Mouse (Mus musculus): ENCODE results near the gene Snip1. TPM values are rescaled to one million over a fixed set of nuclear protein-coding genes. Genes with fewer than 3 reads are reported as not detected.

Gene Snip1
- polyA plus RNA-seq, 1 experiment from 2014 or later: 32.9 TPM

GRCm38 (mm10) chr4:125063829-125064228 lies 2.6 kb upstream of the Snip1 start:
- Histone ChIP-seq H3K9ac (no peak overlapping the region), H3K4me3 (no peak overlapping the region), H3K4me2 (no peak overlapping the region), H3K4me1 (peaks cover 17% of the 10 kb centered on the region), H3K27me3 (no peaks in the 10 kb centered on the region), H3K9me3 (no peaks in the 10 kb centered on the region), H3K27ac (no peak overlapping the region), H3K36me3 (peaks cover 4% of the 10 kb centered on the region; the same call in 1 of the 2 replicates)
- WGBS: 61% methylated on average over 8 of the region's 8 CpGs
- ATAC-seq (ENCODE audit: borderline replicate concordance, extremely low read depth, low FRiP score, low TSS enrichment): no peak

GRCm38 (mm10) chr4:125065517-125066307 lies 760 bp upstream of the Snip1 start, which contains the start of gene Dnali1:
Gene Dnali1 (minus strand): TSS chr4:125065703.
- Histone ChIP-seq H3K36me3 (peaks cover 21% of the 10 kb centered on the region), H3K4me1 (peaks cover 15% of the 10 kb centered on the region), H3K4me2 (peak within 1 kb of the TSS; percentile 82), H3K27ac (peak within 1 kb of the TSS; percentile 57), H3K4me3 (peak within 1 kb of the TSS; percentile 90), H3K9me3 (no peaks in the 10 kb centered on the region), H3K27me3 (no peaks in the 10 kb centered on the region), H3K9ac (peak within 1 kb of the TSS; percentile 93)
- peak; percentile 41; the same call in 1 of the 2 replicates for ATAC-seq (ENCODE audit: borderline replicate concordance, extremely low read depth, low FRiP score, low TSS enrichment)
- WGBS: 2% methylated on average over 26 of the region's 26 CpGs

- Histone ChIP-seq H3K4me1 (no peaks in the 10 kb centered on the region), H3K9me3 (no peaks in the 10 kb centered on the region), H3K27me3 (no peaks in the 10 kb centered on the region), H3K36me3 (peaks cover 27% of the 10 kb centered on the region), H3K4me2 (no peak overlapping the region), H3K9ac (no peak overlapping the region), H3K27ac (no peak overlapping the region), H3K4me3 (no peak overlapping the region)
- no peak for ATAC-seq (ENCODE audit: borderline replicate concordance, extremely low read depth, low FRiP score, low TSS enrichment)
- 82% methylated on average over 2 of the region's 2 CpGs for WGBS
These were observed 11.2 kb downstream of the Snip1 start for GRCm38 (mm10) chr4:125077700-125078099.

- H3K4me2 ChIP-seq: no peak overlapping the region
- no peaks in the 10 kb centered on the region for H3K9me3 ChIP-seq
- WGBS: 92% methylated on average over 2 of the region's 2 CpGs
- H3K36me3 ChIP-seq: peaks cover 17% of the 10 kb centered on the region
- H3K27me3 ChIP-seq: no peaks in the 10 kb centered on the region
- no peak for ATAC-seq (ENCODE audit: borderline replicate concordance, extremely low read depth, low FRiP score, low TSS enrichment)
- H3K4me1 ChIP-seq: no peaks in the 10 kb centered on the region
- H3K27ac ChIP-seq: no peak overlapping the region
- H3K4me3 ChIP-seq: no peak overlapping the region
- H3K9ac ChIP-seq: no peak overlapping the region
These were observed 12.2 kb downstream of the Snip1 start for GRCm38 (mm10) chr4:125078698-125079097.

- no peaks in the 10 kb centered on the region for H3K9me3 ChIP-seq
- peak within 1 kb of the TSS; percentile 85 for H3K9ac ChIP-seq
- H3K4me2 ChIP-seq: peak within 1 kb of the TSS; percentile 85
- peaks cover 22% of the 10 kb centered on the region; the same call in 1 of the 2 replicates for H3K36me3 ChIP-seq
- peak within 1 kb of the TSS; percentile 98 for H3K27ac ChIP-seq
- H3K27me3 ChIP-seq: no peaks in the 10 kb centered on the region
- H3K4me3 ChIP-seq: peak within 1 kb of the TSS; percentile 87
- H3K4me1 ChIP-seq: peaks cover 17% of the 10 kb centered on the region
- peak; percentile 91 for ATAC-seq (ENCODE audit: borderline replicate concordance, extremely low read depth, low FRiP score, low TSS enrichment)
- WGBS: 2% methylated on average over 57 of the region's 63 CpGs
These were observed 18.2 kb downstream of the Snip1 start, which contains the start of gene Meaf6 for GRCm38 (mm10) chr4:125084403-125085345. Gene Meaf6 (plus strand): TSS chr4:125085134.

GRCm38 (mm10) chr4:125085346-125085841 lies 18.9 kb downstream of the Snip1 start:
- no peaks in the 10 kb centered on the region for H3K27me3 ChIP-seq
- peaks cover 17% of the 10 kb centered on the region for H3K4me1 ChIP-seq
- peak overlapping the region; percentile 85 for H3K4me2 ChIP-seq
- no peaks in the 10 kb centered on the region for H3K9me3 ChIP-seq
- H3K4me3 ChIP-seq: peak overlapping the region; percentile 87
- H3K36me3 ChIP-seq: peaks cover 28% of the 10 kb centered on the region
- WGBS: under 1% methylated on average over 39 of the region's 45 CpGs
- peak overlapping the region; percentile 85 for H3K9ac ChIP-seq
- peak overlapping the region; percentile 98 for H3K27ac ChIP-seq
- peak; percentile 95 for ATAC-seq (ENCODE audit: borderline replicate concordance, extremely low read depth, low FRiP score, low TSS enrichment)

GRCm38 (mm10) chr4:125093031-125093430 lies 26.6 kb downstream of the Snip1 start:
- no peaks in the 10 kb centered on the region for H3K27me3 ChIP-seq
- no peaks in the 10 kb centered on the region for H3K4me1 ChIP-seq
- H3K9me3 ChIP-seq: no peaks in the 10 kb centered on the region
- peaks cover 38% of the 10 kb centered on the region for H3K36me3 ChIP-seq
- 80% methylated on average over 5 of the region's 5 CpGs for WGBS
- H3K27ac ChIP-seq: no peak overlapping the region
- H3K4me3 ChIP-seq: no peak overlapping the region
- no peak for ATAC-seq (ENCODE audit: borderline replicate concordance, extremely low read depth, low FRiP score, low TSS enrichment)
- no peak overlapping the region for H3K4me2 ChIP-seq
- no peak overlapping the region for H3K9ac ChIP-seq

GRCm38 (mm10) chr4:125096066-125096465 lies 29.6 kb downstream of the Snip1 start:
- Histone ChIP-seq H3K9me3 (no peaks in the 10 kb centered on the region), H3K27me3 (no peaks in the 10 kb centered on the region), H3K9ac (no peak overlapping the region), H3K27ac (no peak overlapping the region), H3K36me3 (peaks cover 13% of the 10 kb centered on the region), H3K4me1 (no peaks in the 10 kb centered on the region), H3K4me2 (no peak overlapping the region), H3K4me3 (no peak overlapping the region)
- WGBS: 83% methylated on average over 5 of the region's 5 CpGs
- no peak for ATAC-seq (ENCODE audit: borderline replicate concordance, extremely low read depth, low FRiP score, low TSS enrichment)

- no peaks in the 10 kb centered on the region for H3K4me1 ChIP-seq
- no peaks in the 10 kb centered on the region for H3K9me3 ChIP-seq
- H3K4me3 ChIP-seq: no peak overlapping the region
- ATAC-seq (ENCODE audit: borderline replicate concordance, extremely low read depth, low FRiP score, low TSS enrichment): no peak
- no peaks in the 10 kb centered on the region for H3K27me3 ChIP-seq
- no peak overlapping the region for H3K4me2 ChIP-seq
- H3K9ac ChIP-seq: no peak overlapping the region
- no peak overlapping the region for H3K27ac ChIP-seq
- peaks cover 5% of the 10 kb centered on the region for H3K36me3 ChIP-seq
- WGBS: 74% methylated on average over 4 of the region's 4 CpGs
These were observed 30.9 kb downstream of the Snip1 start for GRCm38 (mm10) chr4:125097412-125097811.

GRCm38 (mm10) chr4:125099458-125099857 lies 33.0 kb downstream of the Snip1 start:
- H3K36me3 ChIP-seq: peaks cover 9% of the 10 kb centered on the region; the same call in 1 of the 2 replicates
- no peak overlapping the region for H3K9ac ChIP-seq
- no peak overlapping the region for H3K27ac ChIP-seq
- H3K4me3 ChIP-seq: no peak overlapping the region
- H3K27me3 ChIP-seq: no peaks in the 10 kb centered on the region
- H3K9me3 ChIP-seq: no peaks in the 10 kb centered on the region
- H3K4me1 ChIP-seq: no peaks in the 10 kb centered on the region
- no peak overlapping the region for H3K4me2 ChIP-seq
- peak; percentile 31; the same call in 1 of the 2 replicates for ATAC-seq (ENCODE audit: borderline replicate concordance, extremely low read depth, low FRiP score, low TSS enrichment)
- WGBS: 10% methylated on average over 8 of the region's 8 CpGs

- Histone ChIP-seq H3K9ac (no peak overlapping the region), H3K27ac (no peak overlapping the region), H3K27me3 (no peaks in the 10 kb centered on the region), H3K4me2 (no peak overlapping the region), H3K4me3 (no peak overlapping the region), H3K36me3 (peaks cover 16% of the 10 kb centered on the region), H3K9me3 (no peaks in the 10 kb centered on the region), H3K4me1 (no peaks in the 10 kb centered on the region)
- 78% methylated on average over 13 of the region's 13 CpGs for WGBS
- ATAC-seq (ENCODE audit: borderline replicate concordance, extremely low read depth, low FRiP score, low TSS enrichment): no peak
These were observed 34.9 kb downstream of the Snip1 start for GRCm38 (mm10) chr4:125101334-125101733.

All from lung, embryonic 15.5 days (tissue).